Mouse (Mus musculus) embryo, embryonic 11 days (tissue): ENCODE results near the gene Ndufaf1.
A peak's percentile ranks its signal among the peaks of the same experiment; 100 is the strongest.
"Not testable (repeated sequence)": the region's sequence is repeated elsewhere in the genome, so short reads cannot be mapped to it uniquely, and the experiment has no call there.

Source experiments
- DNase-seq: peaks from one replicate; pipeline ENCODE4 v3.0.0-alpha.2; 2015

Ndufaf1 gene

DNA sequence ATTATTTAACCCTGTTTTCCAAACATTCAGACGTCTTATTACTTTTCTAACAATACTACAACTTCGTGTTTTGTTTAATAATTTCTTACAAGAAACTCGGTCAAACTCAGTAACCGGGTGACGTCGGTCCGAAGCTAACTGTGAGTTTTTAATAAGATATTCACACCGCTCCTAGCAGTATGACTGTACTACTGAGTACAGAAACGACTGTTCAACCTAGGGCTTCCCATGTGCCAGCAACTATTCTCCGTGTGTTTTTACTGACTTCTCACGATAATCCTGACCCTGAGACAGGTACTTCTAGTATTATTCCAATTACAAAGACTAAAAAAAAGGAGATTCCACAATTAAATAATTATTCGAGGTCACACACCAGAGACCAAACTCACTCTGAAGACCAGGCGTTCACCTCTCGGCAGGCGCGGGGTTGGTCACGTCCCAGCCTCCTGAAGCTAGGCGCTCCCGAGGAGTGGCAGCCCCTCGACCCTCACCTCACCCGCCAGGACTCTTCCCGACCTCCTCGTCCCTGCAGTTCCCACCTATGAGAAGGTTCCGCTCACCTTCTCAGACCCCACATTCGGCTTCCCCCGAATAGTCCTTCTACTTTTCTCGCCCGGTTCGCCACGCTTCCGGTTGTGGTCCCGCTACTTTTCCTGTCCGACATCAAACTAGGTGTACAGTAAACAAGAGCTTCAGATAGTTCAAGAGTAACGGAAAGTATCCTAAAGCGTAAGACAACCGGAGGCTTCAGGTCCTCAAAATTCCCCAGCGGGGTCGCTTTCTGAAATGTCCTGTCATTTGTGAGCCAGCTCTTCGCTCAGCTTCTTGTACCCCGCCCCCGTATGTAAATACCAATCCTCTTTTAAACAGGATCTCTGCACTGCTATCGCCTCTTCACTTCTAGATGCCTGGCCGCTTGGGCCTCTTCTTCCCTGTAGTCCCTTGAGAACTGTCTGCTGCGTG, at the start of gene Ndufaf1:
Gene Ndufaf1, minus strand, starts transcription at position 608 of the 963 bp plus-strand sequence.
- DNase-seq, result peak; percentile 87

DNA sequence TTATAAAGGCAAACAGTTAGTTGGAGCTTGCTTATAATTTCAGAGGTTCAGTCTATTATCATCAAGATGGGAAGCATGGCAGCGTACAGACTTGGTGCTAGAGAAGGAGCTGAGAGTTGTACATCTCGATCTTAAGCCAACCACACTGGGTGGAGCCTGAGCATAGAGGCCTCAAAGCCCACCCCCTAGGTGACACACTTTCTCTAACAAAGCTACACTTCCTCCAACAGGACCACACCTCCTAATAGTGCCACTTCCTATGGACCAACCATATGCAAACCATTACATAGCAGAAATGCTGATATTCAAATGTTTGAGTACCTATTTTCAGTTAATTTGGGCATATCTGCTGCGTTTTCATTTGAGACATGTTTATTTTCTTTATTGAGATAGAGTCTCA, 47.4 kb upstream of the Ndufaf1 start:
- DNase-seq, result no peak

DNA sequence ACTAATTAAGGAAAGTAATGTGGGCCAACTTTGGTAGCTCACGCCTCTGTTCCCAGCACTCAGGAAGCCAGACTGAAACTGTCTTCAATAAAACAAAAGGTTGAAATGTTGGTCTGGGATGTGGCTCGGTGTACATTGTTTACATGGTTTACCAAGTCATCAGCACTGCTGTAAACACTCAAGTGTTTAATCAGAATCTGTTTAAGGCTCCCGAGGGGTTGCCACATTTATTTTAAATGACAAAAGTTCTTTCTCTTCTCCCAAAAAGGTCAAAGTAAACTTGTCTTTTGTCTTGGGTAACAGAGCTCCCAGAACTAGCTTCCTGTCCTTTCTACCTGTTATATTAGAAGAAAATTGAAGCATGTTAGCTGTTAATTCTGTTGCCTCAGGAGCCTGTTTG, 45.0 kb upstream of the Ndufaf1 start:
- no peak for DNase-seq

DNA sequence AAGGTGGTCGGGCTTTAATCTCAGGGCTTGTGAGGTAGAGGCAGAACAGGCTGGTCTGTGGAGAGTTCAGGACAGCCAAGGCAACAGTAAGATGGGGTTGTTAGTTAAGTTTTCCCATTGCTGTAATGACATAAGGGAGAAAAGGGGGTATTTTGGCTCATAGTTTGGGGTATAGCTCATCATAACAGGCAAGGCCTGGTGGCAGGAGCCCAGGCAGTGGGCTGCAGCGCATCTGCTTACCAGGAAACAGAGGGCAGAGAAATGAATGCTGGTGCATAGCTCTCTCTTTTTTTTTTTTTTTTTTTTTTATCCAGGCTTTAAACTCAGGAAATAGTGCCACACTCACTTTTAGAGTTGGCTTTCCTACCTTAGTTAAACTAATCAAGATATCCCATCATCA, 40.5 kb upstream of the Ndufaf1 start:
- DNase-seq, result no peak

DNA sequence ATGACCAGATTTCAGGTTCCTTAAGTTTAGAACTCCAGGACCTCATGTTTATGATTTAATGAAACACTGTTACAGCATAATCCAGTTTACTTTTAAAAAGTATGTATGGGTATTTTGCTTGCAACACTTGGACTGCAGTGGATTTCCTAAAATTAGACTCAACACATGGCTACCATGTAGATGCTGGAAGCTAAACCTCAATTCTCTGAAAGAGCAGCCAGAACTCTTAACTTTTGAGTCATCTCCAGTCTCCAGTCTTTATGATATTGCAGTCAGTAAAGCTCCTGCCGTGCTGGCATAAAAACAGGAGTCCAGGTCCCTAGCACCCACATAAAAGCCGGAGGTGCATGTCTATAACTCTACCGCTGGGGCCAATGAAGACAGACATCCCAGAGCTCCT, 37.3 kb upstream of the Ndufaf1 start:
- no peak for DNase-seq

DNA sequence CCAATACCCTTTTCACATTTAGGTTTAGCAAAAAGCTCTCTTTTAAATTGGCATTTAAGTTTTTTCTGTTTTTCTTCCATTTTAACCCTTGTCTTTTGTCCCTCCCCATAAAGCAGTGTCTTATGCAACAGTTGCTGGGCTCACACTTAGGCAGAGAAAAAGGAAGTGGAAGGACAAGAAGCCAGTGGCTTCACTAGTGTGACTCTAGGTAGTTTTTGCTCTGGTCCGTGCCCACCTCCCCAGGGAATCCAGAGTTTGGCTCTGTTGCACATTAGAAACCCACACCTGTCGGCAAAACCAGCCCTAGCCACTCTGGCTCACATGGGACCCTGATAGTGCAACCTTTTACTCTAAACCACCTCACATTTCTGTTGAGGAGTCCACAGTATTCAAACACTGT, 35.8 kb upstream of the Ndufaf1 start:
- no peak for DNase-seq

DNA sequence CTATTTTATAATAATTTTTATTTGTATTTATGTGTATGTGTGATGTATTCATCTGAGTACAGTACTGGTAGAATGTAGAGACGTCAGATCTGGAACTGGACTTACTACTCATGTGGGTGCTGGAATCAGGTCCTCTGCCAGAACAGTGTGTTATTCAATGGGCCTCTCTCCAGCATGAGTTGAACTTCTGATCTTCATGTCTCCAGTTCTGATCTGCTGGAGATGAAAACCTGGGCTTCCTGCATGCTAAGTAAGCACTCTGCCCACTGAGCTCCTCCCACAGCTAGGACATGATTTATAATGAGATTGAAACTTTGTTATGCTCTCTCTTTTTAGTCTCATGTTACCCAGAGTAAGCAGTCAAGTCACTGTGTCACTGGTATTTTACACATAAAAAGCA, 33.5 kb upstream of the Ndufaf1 start:
- no peak for DNase-seq

DNA sequence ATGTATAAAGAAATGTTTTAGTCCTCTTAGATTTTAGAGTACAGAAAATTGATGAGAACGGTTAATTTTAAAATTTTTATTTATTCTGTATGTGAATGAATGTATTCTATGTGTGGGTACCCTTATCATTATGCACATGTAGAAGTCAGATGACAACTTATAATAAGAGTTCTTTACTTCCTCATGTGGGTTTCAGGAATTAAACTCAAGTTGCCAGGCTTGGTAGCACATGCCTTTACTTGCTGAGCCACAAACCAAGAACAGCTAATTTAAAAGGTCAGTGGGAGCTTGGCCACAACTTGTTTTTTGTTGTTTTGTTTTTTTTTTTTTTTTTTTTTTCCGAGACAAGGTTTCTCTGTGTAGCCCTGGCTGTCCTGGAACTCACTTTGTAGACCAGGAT, 32.2 kb upstream of the Ndufaf1 start:
- DNase-seq, result no peak

DNA sequence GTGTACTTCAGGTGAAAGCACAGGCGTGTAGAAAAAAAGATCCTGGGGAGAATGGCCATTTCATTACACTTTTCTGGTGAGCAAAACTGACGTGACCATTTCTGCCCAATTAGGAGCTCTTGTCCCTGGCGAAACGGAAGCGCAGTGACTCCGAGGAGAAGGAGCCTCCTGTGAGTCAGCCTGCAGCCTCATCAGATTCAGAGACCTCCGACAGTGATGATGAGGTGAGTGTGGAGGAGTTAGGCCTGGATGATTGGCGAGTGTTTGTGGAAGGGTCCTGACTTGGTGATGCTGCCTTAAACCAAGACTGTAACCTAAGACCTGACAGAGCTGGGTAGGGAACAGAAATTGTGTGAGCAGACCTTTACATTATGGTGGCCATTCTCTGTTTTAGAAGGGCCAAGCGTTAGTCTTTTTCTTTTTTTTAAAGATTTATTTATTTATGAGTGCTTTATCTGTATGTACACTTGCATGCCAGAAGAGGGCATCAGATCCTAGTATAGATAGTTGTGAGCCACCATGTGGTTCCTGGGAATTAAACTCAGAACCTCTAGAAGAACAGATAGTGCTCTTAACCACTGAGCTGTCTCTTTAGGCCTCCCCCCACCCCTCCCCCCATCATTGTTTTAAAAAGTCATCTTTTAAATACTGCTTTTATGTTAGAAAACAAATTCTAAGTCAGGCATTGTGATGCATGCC, 29.5 kb upstream of the Ndufaf1 start:
- DNase-seq, result peak; percentile 16

DNA sequence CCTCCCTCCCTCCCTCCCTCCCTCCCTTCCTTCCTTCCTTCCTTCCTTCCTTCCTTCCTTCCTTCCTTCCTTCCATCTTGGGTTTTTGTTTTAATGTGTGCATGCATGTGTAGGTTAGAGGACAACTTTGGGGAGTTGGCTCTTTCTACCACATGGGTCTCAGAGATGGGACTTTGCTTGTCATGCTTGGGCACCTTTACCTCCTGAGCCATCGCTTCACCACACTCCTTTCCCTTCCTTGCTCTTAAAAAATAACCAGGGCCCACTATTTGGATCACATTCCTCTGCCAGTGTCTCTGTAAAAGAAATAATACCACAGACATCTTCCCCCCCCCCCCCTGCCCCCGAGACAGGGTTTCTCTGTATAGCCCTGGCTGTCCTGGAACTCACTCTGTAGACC, 21.1 kb upstream of the Ndufaf1 start:
- DNase-seq, result no peak

DNA sequence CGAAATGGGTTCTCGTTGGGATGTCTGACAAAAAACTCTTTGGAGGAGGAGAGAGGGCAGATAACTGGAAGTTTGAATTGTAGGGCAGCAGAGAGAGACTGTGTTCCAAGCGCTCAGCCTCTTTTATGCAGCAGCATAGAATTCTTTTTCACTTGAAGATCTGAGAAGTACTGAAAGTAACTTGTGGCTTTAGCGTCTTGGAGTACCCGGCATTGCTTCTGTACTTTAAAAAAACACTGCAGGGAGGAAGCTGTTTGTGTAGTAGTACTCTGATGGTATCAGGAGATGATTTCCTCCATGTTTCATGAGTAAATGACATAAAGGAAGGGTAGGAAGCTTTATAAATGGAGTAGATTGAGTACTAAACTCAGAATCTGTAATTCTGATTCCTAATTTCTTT, 13.2 kb upstream of the Ndufaf1 start:
- DNase-seq, result no peak

DNA sequence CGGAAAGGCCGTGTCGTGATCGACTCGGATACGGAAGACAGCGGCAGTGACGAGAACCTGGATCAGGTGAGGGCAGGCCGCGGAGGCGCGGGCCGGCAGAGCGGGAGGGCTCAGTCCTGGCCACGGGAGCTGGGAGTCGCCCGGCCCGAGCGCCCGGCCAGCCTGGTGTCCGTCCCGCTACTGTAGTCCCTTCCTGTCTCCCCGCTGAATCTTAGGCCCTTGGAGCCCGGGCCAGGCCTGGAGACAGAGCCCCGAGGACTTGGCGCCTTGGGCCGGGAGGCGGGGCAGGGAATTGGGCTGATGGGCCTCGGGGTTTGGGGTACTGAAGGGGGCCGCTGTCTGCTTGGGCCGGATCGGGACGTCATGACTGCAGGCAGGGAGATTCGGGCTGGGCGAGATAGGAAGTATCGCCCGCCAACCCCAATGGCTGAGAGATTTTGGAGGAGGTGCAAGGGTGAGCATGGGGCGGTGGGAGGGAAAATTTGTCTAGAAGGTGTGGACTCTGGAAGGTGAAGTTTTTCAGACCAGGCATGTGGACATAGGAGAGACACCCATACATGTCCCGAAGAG, 12.7 kb upstream of the Ndufaf1 start:
- DNase-seq, result no peak

DNA sequence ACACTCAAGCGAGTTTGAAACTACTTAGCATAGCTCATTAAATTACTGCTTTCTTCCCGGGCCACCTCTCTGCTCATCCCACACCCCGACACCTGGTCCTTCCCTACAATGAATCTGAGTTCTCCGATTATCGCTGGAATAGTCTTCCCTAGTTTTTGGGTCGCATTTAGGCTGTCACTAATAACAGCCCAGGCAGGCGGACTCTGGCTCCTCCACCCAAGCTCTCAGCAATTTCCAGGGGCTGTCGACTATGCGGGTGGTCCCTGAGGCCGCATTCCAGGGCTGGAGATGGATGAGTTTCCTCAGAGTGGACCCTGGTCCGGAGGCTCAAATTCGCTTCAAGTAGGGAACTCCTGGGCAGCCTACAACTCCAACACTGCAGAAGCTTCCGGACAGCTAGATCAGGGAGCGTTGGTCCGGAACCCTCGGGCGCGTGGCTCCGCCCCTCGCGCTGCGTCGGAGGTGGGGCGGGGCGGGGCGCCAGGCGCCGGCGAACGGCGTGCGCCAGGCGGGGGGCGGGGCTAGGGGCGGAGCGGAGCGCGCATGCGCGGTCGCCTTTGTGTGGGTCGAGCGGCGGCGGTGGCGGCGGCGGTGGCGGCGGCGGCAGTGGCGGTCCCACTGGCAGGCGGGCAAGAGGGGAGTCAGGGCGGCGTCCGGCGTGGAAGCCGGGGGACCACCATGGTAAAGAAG, 12.0 kb upstream of the Ndufaf1 start, which contains the start of gene Rtf1:
Gene Rtf1, plus strand, starts transcription at position 544 of the 690 bp plus-strand sequence.
- peak; percentile 95 for DNase-seq

DNA sequence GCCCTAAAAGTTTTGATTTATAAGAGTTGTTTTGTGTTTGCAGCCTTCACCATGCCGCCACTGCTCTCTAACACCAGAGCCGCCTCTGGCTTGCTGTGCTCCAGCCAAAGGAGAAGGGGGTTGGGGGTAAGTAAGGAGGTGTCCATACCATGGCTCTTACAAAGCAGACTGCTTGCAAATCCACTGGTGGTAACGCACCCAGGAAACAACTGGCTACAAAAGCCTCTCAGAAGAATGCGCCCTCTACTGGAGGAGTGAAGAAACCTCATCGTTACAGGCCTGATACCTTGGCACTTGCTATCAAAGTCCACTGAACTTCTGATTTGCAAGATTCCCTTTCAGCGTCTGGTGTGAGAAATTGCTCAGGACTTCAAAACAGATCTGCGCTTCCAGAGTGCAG, 6.4 kb upstream of the Ndufaf1 start:
- DNase-seq, result peak; percentile 68

DNA sequence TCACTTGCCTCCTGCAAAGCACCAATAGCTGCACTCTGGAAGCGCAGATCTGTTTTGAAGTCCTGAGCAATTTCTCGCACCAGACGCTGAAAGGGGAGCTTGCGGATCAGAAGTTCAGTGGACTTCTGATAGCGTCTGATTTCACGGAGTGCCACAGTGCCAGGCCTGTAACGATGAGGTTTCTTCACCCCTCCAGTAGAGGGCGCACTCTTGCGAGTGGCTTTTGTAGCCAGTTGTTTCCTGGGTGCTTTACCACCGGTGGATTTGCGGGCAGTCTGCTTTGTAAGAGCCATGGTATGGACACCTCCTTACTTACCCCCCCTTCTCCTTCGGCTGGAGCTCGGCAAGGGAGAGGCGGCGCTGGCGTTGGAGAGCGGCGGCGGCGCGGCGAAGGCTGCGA, 3.1 kb upstream of the Ndufaf1 start:
- DNase-seq, result not testable (repeated sequence)

DNA sequence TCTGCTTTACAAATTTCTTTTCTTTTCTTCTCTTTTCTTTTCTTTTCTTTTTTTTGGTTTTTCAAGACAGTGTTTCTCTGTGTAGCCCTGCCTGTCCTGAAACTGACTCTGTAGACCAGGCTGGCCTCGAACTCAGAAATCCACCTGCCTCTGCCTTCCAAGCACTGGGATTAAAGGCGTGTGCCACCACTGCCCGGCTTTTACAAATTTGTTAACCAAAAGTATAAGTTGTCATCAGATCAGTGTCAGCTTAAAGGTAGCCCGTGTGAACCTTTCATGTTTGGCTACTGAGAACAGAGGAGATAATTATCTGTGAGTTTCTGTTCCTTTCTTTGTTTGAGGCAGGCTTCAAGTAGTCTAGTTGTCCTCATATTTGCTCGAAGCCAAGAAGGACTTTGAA, 18.4 kb downstream of the Ndufaf1 start:
- no peak for DNase-seq

DNA sequence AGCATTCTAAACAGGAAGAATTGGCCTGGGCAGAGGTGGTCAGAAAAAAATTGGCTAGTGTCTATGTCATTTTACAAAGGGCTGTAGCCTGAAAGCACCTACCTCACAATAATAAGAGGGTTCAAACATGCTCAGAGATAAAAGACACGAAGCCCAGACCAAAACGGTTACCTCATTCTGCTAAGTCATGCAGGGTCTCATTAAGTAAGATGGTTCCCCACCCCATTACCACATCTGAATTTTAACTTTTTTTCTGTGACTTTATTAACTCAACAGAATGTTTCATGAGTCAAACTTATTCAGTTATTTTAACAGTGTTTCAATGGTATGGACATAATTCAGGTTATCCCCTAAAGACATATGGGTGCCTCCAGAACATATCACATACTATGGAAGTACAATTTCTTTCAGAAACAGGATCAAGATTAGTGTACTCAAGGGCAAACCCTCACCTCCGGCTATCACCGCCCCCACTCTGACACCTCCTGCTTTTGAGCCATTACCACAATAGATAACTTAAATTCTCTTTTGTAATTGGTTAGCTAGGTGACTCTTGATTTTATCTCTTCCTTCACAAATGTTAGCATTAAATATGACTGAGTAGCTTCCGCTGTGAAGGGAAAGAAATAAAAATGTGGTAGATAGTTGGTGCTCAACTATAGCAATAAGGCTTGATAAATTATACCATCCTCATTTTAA, 21.3 kb downstream of the Ndufaf1 start:
- DNase-seq, result no peak

DNA sequence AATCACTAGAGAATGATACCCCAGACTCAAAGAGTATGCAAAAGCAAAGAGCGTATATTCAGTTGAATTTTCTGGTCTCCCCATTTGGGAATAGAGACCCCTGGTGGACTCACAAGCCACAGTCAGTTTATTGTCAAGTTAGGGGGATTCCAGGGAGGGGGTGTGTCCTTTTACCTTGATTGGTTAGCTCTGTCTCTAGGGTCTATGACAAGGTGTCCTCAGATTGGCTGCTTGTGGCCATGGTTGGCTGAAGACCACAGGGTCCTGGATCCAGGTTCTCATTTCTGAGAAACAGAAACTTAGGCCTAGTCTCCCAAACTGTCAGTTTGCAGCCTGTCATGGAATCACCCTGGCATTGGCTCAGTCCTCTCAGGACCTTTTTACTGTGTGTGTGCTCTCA, 25.8 kb downstream of the Ndufaf1 start:
- DNase-seq, result no peak

DNA sequence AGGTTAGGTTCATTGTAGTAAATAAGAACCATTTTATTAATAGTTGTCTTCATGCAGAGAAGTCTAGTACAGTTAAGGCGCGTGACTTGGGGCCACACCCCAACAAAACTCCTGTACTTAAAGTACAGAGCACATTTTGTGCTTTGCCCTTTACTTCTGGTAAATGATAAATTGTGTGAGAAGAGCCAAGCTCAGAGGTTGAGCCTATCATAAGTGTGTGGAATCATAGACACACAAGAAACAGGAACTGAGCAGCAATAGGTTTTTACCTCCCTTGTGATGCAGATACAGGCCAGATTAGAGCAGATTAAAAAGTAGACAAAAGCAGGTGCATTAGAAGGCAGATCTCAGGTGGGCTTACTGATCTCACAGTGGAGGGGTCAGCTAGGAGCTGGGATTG, 41.3 kb downstream of the Ndufaf1 start:
- DNase-seq, result no peak

DNA sequence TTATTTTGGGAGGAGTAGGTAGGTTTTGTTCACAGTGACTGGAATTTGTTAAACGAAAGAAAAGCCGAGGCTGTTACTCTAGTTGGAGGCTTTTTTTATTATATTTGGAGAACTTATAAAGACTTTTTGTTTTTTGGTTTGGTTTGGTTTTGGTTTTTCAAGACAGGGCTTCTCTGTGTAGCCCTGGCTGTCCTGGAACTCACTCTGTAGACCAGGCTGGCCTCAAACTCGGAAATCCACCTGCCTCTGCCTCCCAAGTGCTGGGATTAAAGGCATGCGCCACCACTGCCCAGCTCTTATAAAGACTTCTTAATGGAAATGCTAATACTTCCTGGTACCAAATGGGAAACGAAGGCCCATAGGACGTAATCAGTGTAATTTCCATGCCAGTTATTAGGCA, 43.6 kb downstream of the Ndufaf1 start:
- not testable (repeated sequence) for DNase-seq

DNA sequence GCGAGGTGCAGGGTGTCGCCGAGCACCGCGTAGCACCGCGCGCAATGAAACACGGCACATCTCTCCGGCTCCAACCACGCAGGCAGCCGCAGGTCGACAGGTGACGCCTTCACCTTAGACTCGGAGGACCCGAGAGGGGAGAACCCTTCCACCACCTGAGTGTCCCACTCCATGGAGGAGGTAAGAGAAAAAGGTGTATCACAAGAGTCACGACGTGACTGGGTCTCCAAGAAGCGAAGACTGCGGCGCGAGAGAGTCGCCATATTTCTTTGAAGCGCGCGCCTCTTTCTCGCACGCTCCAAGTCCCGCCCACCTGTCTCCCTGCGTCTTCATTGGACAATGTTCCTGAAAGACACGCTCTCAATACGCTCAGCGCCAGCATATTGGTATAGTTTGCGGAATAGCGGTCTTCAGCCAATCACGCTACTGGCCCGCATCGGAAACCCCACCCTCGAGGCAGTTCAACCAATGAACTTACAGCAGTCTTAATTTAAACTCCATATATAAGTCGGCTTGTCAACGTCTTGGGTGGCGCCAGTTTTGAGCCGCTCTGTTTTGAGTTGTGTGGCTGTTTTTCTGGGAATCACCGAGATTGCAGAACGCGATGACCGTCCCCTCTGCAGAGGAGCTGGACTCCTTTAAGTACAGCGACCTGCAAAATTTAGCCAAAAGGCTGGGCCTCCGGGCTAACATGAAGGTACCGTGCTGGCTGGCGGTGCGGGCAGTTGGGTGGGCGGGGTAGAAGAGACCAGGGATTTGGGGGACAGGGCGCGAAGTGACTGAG, 44.2 kb downstream of the Ndufaf1 start, which contains the start of the genes Nusap1 and Oip5:
Gene Nusap1, plus strand, starts transcription at position 100 of the 784 bp plus-strand sequence.
Gene Oip5, minus strand, starts transcription at position 271 of the 784 bp plus-strand sequence.
- peak; percentile 99 for DNase-seq

DNA sequence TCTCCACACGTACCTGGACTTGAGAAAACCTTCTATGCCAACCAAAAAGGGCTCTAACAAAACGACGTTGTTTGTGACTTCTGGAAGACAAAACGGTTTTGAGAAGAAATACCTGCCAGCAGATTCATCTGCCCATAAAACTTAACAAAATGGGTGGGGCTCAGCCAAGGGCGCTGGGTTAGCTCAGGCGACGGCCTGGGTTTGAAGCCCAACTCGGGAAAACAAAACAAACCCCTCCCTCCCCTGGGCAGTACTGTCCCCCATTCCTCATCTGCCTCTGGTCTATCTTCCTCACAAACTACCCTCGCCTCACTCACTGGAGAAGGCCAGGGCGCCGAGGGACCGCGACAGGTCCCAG, 44.8 kb downstream of the Ndufaf1 start:
- peak; percentile 62 for DNase-seq
